Mouse (Mus musculus) bone marrow, adult 2 months (tissue): Measurements from ENCODE around the gene Spindoc. TPM values are rescaled to one million over a fixed set of nuclear protein-coding genes. Genes with fewer than 3 reads are reported as not detected.
"Not testable (repeated sequence)": the region's sequence is repeated elsewhere in the genome, so short reads cannot be mapped to it uniquely, and the experiment has no call there.

Experiments
- H3K27ac ChIP-seq: fragments of 200-500 bp; 2 replicates; pipeline ENCODE4 v1.5.1; 2012; ENCODE audit warnings: low read depth, mild to moderate bottlenecking, control low read depth, inconsistent platforms, low read length; ENCODE audit not compliant: control insufficient read depth, poor library complexity, insufficient read depth
- H3K4me1 ChIP-seq: fragments of 200-500 bp; 2 replicates; pipeline ENCODE4 v1.6.1; 2011; ENCODE audit warnings: low read length; ENCODE audit not compliant: control insufficient read depth, insufficient read depth
- H3K4me3 ChIP-seq: fragments of 200-500 bp; replicated peaks from 2 replicates; pipeline ENCODE3; 2011; ENCODE audit warnings: mild to moderate bottlenecking, low read depth, low read length, control low read depth; ENCODE audit not compliant: control insufficient read depth
- CTCF ChIP-seq: fragments of 200-500 bp; IDR thresholded peaks from 2 replicates; pipeline ENCODE4 v1.5.1; 2011; ENCODE audit warnings: low read length, control low read depth; ENCODE audit not compliant: control insufficient read depth, insufficient read depth
- POLR2A ChIP-seq: fragments of 200-500 bp; IDR thresholded peaks from 2 replicates; pipeline ENCODE4 v1.6.1; 2011; ENCODE audit warnings: low read depth, mild to moderate bottlenecking, control low read depth, low read length, borderline replicate concordance; ENCODE audit not compliant: control insufficient read depth
- WGBS: fragments of 180-500 bp; shearing (Covaris S2); methylation state at CpG from one replicate; pipeline ENCODE4 v1.1.7; 2018; 5-methylcytosine and 5-hydroxymethylcytosine counted together
- polyA plus RNA-seq: library from polyadenylated mRNA; stranded (reverse); fragments of >200 nt; gene quantifications from 2 replicates; pipeline ENCODE4 v1.2.4, GENCODE M21; 2011; ENCODE audit warnings: low replicate concordance; ENCODE audit not compliant: missing spikeins, insufficient read depth, insufficient read length

The Spindoc gene
- polyA plus RNA-seq, 1 experiment, result 35.3 TPM

DNA sequence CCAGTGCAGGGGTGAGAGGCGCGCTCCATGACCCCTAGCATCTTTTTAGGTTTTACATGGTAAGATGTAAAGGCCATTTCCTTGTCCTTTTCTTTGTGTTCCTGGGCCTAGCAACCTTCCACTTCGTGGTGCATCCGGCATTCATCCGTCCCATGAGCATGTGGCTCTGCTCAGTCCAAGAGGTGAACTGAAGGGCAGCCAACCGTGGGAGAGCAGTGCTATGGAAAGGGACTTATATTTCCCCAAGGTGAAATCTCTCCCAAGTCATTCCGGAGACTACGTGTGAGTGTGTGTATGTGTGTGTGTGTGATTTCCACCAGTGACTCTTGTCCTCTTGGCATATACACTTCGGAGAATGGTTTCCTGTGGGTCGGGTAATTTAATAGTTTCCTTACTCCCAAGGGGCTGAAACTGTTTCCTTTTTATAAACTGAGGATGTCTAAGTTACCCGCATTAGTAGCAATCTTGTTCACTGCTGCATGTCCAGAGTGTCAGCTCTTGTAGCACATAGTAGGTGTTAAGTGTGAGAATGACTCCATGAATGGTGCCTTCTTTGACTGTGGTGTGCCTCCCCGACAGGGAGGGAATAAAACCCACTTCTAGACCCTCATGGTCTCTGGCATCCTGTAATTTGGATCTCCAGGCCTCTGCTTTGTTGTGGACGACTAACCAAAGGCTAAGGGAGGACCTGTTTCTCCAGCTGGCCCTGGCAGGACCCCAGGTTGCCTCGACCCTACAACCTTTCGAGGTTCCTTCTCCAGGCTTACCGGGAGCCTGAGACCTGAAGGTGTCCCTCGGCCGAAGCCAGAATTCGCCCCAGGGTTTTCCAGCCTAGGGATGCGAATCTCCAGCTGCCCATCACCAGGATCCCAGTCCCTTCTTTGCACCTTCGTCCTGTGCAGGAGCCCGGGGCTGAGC, 33.4 kb upstream of the Spindoc start:
- H3K4me1 ChIP-seq, result no peaks in the 10 kb centered on the region; the same call in 1 of the 2 replicates
- TF ChIP-seq POLR2A (no peak), CTCF (no peak)
- no peak overlapping the region for H3K27ac ChIP-seq
- 51% methylated on average over 22 of the region's 22 CpGs for WGBS
- no peak overlapping the region for H3K4me3 ChIP-seq

- Histone ChIP-seq H3K4me1 (no peaks in the 10 kb centered on the region), H3K4me3 (no peak overlapping the region), H3K27ac (no peak overlapping the region)
- 69% methylated on average over 2 of the region's 2 CpGs for WGBS
- no peak for TF ChIP-seq CTCF
- no peak for TF ChIP-seq POLR2A
Observed at GRCm38 (mm10) chr19:7412361-7412760, 29.6 kb upstream of the Spindoc start.

DNA sequence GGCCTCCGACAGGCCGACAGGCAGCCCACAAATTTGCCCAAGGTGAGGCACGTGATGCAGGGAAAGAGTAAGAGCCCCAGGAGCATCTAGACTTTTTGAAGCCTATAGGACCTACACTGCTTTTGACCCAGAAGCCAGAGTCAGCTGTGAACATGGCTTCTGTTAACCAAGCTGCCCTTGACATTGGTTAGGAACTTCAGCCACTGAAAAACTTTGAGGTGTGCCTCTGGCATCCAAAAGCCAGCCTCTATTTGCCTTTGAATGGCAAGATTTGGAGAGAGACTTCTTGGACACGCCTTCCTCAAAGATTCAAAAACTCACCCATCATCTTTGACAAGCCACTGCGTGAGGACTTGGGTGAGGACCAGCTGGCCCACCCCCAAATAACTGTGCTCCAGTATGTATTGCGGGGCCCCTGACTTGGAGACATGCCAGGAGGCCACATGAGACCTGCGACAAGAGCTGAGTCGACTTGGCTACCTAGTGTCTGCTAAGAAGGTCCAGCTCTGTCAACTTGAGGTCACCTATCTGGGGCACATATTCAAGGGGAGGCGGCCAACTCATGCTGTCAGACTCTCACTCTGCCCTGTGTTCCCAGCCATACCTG, 21.9 kb upstream of the Spindoc start:
- WGBS, result 60% methylated on average over 9 of the region's 9 CpGs
- Histone ChIP-seq H3K4me3 (no peak overlapping the region), H3K27ac (no peak overlapping the region), H3K4me1 (no peaks in the 10 kb centered on the region)
- TF ChIP-seq CTCF, result no peak
- TF ChIP-seq POLR2A, result no peak

DNA sequence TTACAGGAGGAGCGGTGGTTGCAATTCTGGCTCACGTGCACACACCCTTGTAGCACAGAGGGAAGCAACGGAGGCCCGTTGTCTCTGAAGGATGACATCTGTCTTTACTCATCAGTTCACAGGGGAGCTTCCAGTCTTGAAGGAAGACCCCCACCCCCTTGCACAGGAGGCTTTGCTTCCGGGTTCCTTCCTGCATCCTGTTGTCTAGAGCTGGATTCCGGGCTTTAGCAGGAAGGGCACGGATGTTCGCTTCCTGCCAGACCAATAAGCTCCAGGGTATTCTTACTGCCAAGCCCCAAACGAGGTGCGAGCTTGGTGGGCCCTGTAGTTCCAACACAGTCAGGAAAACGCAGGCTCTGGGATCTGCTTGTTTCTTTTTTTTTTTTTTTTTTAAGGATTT, 17.8 kb upstream of the Spindoc start:
- Histone ChIP-seq H3K4me3 (no peak overlapping the region), H3K27ac (no peak overlapping the region), H3K4me1 (no peaks in the 10 kb centered on the region)
- TF ChIP-seq CTCF, result no peak
- no peak for TF ChIP-seq POLR2A
- 60% methylated on average over 11 of the region's 11 CpGs for WGBS

DNA sequence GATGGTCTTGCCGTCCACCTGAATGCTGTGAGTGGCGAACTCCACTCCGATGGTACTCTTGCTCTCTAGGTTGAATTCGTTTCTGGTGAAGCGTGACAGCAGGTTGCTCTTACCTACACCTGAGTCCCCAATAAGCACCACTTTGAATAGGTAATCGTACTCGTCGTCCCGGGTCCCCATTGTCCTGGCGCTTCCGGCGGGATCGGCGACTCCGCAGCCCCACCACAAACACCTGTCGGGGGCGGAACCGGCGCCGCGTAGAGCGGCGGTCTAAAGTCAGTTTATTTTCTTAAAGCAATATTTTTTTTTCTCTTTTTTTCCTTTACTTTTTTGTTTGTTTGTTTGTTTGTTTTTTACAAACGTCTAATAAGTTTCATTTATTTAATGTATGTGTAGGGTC, 16.1 kb upstream of the Spindoc start:
- not testable (repeated sequence) for H3K4me3 ChIP-seq, H3K4me1 ChIP-seq, H3K27ac ChIP-seq
- WGBS, result 53% methylated on average over 24 of the region's 24 CpGs

DNA sequence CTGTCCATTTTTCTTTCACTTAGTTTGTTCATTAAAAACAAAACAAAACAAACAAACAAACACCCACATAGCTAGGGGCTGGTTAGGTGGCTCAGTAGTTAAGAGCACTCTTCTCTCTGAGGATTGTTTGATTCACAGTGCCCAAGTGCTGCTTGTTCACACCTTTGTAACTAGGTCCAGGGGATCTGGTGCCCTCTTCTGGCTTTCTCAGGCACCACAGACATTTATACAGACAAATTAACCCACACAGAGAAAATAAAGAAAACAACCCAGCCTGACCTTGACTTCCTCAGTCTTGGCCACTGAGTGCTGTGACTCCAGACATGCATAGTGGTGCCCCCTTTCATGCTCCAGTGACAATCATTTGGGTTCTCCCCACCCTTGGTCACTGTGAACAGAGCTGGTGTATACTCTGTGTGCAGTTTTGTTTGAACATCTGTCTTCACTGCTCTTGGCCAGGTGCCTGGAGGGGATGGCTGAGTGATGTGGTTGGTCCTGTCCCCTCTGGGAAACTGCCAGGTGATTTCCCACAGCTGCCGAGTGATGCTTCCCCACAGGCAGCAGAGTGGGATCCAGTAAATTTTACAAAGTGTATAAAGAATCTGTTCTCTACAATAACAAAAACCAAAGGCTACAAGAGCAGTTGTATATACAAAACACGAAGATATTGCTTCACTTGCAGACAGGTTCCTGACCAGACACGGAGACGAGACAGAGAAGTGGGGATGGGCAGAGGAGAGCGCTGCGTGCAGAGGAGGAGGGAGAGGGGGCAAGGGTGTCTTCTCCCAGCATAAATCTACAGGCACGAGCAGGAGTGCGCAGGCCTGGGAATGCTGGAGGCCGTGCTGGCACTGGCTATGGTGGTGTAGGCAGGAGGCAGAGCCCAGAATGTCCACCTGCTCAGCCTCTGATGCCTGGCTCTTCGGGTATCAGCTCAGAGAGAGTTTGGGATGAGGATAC, 14.4 kb upstream of the Spindoc start:
- TF ChIP-seq CTCF, result 0 out of 2 replicates have a peak, but pooled peaks have one; percentile 11

GRCm38 (mm10) chr19:7388488-7388887, 5.7 kb upstream of the Spindoc start:
- TF ChIP-seq CTCF (no peak), POLR2A (no peak)
- Histone ChIP-seq H3K4me3 (no peak overlapping the region), H3K4me1 (no peaks in the 10 kb centered on the region), H3K27ac (no peak overlapping the region)
- WGBS, result 80% methylated on average over 6 of the region's 6 CpGs

More for the DNA sequence above, 14.4 kb upstream of the Spindoc start:
- not testable (repeated sequence) for H3K4me1 ChIP-seq, H3K27ac ChIP-seq, H3K4me3 ChIP-seq
- WGBS, result 70% methylated on average over 10 of the region's 10 CpGs

GRCm38 (mm10) chr19:7386042-7386441, 3.2 kb upstream of the Spindoc start:
- H3K4me3 ChIP-seq, result no peak overlapping the region
- no peaks in the 10 kb centered on the region; the same call in 1 of the 2 replicates for H3K4me1 ChIP-seq
- no peak overlapping the region for H3K27ac ChIP-seq
- 64% methylated on average over 2 of the region's 2 CpGs for WGBS
- no peak for TF ChIP-seq POLR2A
